Mouse (Mus musculus): ENCODE measurements around the gene Psmb5. TPM values are rescaled to one million over a fixed set of nuclear protein-coding genes. Genes with fewer than 3 reads are reported as not detected.

Gene Psmb5
- polyA plus RNA-seq, 1 experiment from 2014 or later = 424 TPM

MicroRNA genes within 50 kb of the gene (microRNA counts, 519-probe panel; counts per million panel counts)
- 31.7 counts per million for microRNA mmu-miR-686

Small RNAs within 50 kb of the gene (microRNA-seq; reads per million reads assigned to microRNA genes)
- gene Mir686 (not detected), gene Mir6948 (0.44 reads per million)

Other genes with a start within 250 kb of the Psmb5 start
- 11.0 and 11.4 TPM in 2 replicates for gene Slc7a7, start 200.2 kb downstream of the Psmb5 start, polyA plus RNA-seq (2015; fragmentation: Nextera tagmentation; extraction: Ambion mirVana)
- gene Mrpl52, start 191.1 kb downstream of the Psmb5 start, polyA plus RNA-seq (2015; fragmentation: Nextera tagmentation; extraction: Ambion mirVana) = 265 and 305 TPM in 2 replicates
- 155 and 168 TPM in 2 replicates for gene Mmp14, start 186.4 kb downstream of the Psmb5 start, polyA plus RNA-seq (2015; fragmentation: Nextera tagmentation; extraction: Ambion mirVana)
- 46.8 and 54.6 TPM in 2 replicates for gene Lrp10, start 153.9 kb downstream of the Psmb5 start, polyA plus RNA-seq (2015; fragmentation: Nextera tagmentation; extraction: Ambion mirVana)
- gene Rem2, start 141.9 kb downstream of the Psmb5 start, polyA plus RNA-seq (2015; fragmentation: Nextera tagmentation; extraction: Ambion mirVana) = 6.3 and 6.8 TPM in 2 replicates
- gene Prmt5, start 100.5 kb downstream of the Psmb5 start, polyA plus RNA-seq (2015; fragmentation: Nextera tagmentation; extraction: Ambion mirVana) = 101 and 104 TPM in 2 replicates
- gene Haus4, start 63.4 kb downstream of the Psmb5 start, polyA plus RNA-seq (2015; fragmentation: Nextera tagmentation; extraction: Ambion mirVana) = 50.7 and 53.2 TPM in 2 replicates
- gene Ajuba, start 40.5 kb downstream of the Psmb5 start, polyA plus RNA-seq (2015; fragmentation: Nextera tagmentation; extraction: Ambion mirVana) = 45.9 and 50.4 TPM in 2 replicates
- 10.2 and 11.3 TPM in 2 replicates for gene 4931414P19Rik, start 12.0 kb downstream of the Psmb5 start, polyA plus RNA-seq (2015; fragmentation: Nextera tagmentation; extraction: Ambion mirVana)
- gene Psmb11, start 3.4 kb upstream of the Psmb5 start, polyA plus RNA-seq (2015; fragmentation: Nextera tagmentation; extraction: Ambion mirVana) = not detected in 2 replicates
- gene Gm17606, start 22.9 kb upstream of the Psmb5 start, polyA plus RNA-seq (2015; fragmentation: Nextera tagmentation; extraction: Ambion mirVana) = not detected in 2 replicates
- 3.1 and 4.5 TPM in 2 replicates for gene Cdh24, start 23.3 kb upstream of the Psmb5 start, polyA plus RNA-seq (2015; fragmentation: Nextera tagmentation; extraction: Ambion mirVana)
- gene 1700123O20Rik, start 68.2 kb upstream of the Psmb5 start, polyA plus RNA-seq (2015; fragmentation: Nextera tagmentation; extraction: Ambion mirVana) = 85.9 and 88.7 TPM in 2 replicates
- gene Acin1, start 68.9 kb upstream of the Psmb5 start, polyA plus RNA-seq (2015; fragmentation: Nextera tagmentation; extraction: Ambion mirVana) = 142 and 145 TPM in 2 replicates
- gene Gm29776, start 80.8 kb upstream of the Psmb5 start, polyA plus RNA-seq (2015; fragmentation: Nextera tagmentation; extraction: Ambion mirVana) = 0.09 and 0.21 TPM in 2 replicates
- gene Cebpe, start 94.2 kb upstream of the Psmb5 start, polyA plus RNA-seq (2015; fragmentation: Nextera tagmentation; extraction: Ambion mirVana) = 0.21 TPM in 1 of 2 replicates, not detected in the other
- 12.8 and 14.2 TPM in 2 replicates for gene Slc7a8, start 163.9 kb upstream of the Psmb5 start, polyA plus RNA-seq (2015; fragmentation: Nextera tagmentation; extraction: Ambion mirVana)
- not detected in 2 replicates for gene Rnf212b, start 196.1 kb upstream of the Psmb5 start, polyA plus RNA-seq (2015; fragmentation: Nextera tagmentation; extraction: Ambion mirVana)

Data from kidney, embryonic 15.5 days (tissue).